Mouse (Mus musculus): Measurements from ENCODE around the gene Dtd1. TPM values are rescaled to one million over a fixed set of nuclear protein-coding genes. Genes with fewer than 3 reads are reported as not detected.
A peak's percentile ranks its signal among the peaks of the same experiment; 100 is the strongest.

Dtd1 gene
- polyA plus RNA-seq, 1 experiment from 2014 or later, result 42.8 TPM

- H3K36me3 ChIP-seq (replicated peaks; ENCODE audit: control insufficient read depth, insufficient read depth, low read depth, low read length), result no peaks in the 10 kb centered on the region
- no peak overlapping the region for H3K27ac ChIP-seq (replicated peaks; ENCODE audit: low read depth, low read length)
- 69% methylated on average over 4 of the region's 4 CpGs for WGBS
- H3K9ac ChIP-seq (replicated peaks; ENCODE audit: low read length), result no peak overlapping the region
- no peak overlapping the region for H3K4me2 ChIP-seq (ENCODE audit: low read depth, low read length)
- H3K4me1 ChIP-seq (ENCODE audit: control insufficient read depth, insufficient read depth, low read length), result no peaks in the 10 kb centered on the region
- H3K27me3 ChIP-seq (ENCODE audit: control insufficient read depth, insufficient read depth, low read length), result no peaks in the 10 kb centered on the region
- H3K4me3 ChIP-seq (ENCODE audit: low read depth, low read length), result no peak overlapping the region
- no peak for ATAC-seq (replicated peaks; ENCODE audit: insufficient number of reproducible peaks, low FRiP score, low TSS enrichment, low read depth)
- no peaks in the 10 kb centered on the region for H3K9me3 ChIP-seq (replicated peaks; ENCODE audit: control insufficient read depth, low read length)
- no peak for DNase-seq (ENCODE audit: low spot score)
Measured at GRCm38 (mm10) chr2:144719718-144720117, 120.0 kb downstream of the Dtd1 start.

- Histone ChIP-seq H3K4me3 (ENCODE audit: low read depth, low read length) (no peak overlapping the region), H3K27ac (replicated peaks; ENCODE audit: low read depth, low read length) (no peak overlapping the region), H3K9ac (replicated peaks; ENCODE audit: low read length) (no peak overlapping the region), H3K36me3 (replicated peaks; ENCODE audit: control insufficient read depth, insufficient read depth, low read depth, low read length) (no peaks in the 10 kb centered on the region), H3K4me1 (ENCODE audit: control insufficient read depth, insufficient read depth, low read length) (no peaks in the 10 kb centered on the region), H3K9me3 (replicated peaks; ENCODE audit: control insufficient read depth, low read length) (no peaks in the 10 kb centered on the region), H3K27me3 (ENCODE audit: control insufficient read depth, insufficient read depth, low read length) (no peaks in the 10 kb centered on the region), H3K4me2 (ENCODE audit: low read depth, low read length) (no peak overlapping the region)
- DNase-seq (ENCODE audit: low spot score), result no peak
- WGBS, result 51% methylated on average over 5 of the region's 5 CpGs
- no peak for ATAC-seq (replicated peaks; ENCODE audit: insufficient number of reproducible peaks, low FRiP score, low TSS enrichment, low read depth)
Measured at GRCm38 (mm10) chr2:144720407-144720959, 120.8 kb downstream of the Dtd1 start.

DNA sequence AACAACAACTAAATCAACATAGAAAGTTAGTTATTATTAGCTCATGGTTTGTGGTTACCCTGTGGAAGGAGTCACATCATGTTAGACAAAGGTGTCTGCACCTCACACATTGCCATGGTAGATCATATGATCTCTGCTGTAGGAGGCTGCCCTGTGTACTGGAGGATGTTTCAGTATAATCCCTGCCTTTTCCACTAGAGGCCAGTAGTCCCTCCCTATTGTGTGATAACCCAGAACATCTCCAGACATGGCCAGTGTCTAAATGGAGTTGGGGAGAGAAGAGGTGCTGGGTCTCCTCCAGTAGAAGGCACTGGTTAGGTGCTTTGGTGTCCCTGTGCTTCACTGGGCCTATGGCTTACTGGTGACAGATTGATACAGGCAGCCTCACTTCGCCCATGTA lies 125.0 kb downstream of the Dtd1 start:
- 76% methylated on average over 1 of the region's 1 CpGs for WGBS
- ATAC-seq (replicated peaks; ENCODE audit: insufficient number of reproducible peaks, low FRiP score, low TSS enrichment, low read depth) (peak; percentile 49; the same call in 1 of the 2 replicates), DNase-seq (ENCODE audit: low spot score) (peak; percentile 18)
- H3K9ac ChIP-seq (replicated peaks; ENCODE audit: low read length), result no peak overlapping the region
- no peaks in the 10 kb centered on the region for H3K4me1 ChIP-seq (ENCODE audit: control insufficient read depth, insufficient read depth, low read length)
- H3K27ac ChIP-seq (replicated peaks; ENCODE audit: low read depth, low read length), result no peak overlapping the region
- no peaks in the 10 kb centered on the region for H3K27me3 ChIP-seq (ENCODE audit: control insufficient read depth, insufficient read depth, low read length)
- no peaks in the 10 kb centered on the region for H3K36me3 ChIP-seq (replicated peaks; ENCODE audit: control insufficient read depth, insufficient read depth, low read depth, low read length)
- no peak overlapping the region for H3K4me3 ChIP-seq (ENCODE audit: low read depth, low read length)
- no peak overlapping the region for H3K4me2 ChIP-seq (ENCODE audit: low read depth, low read length)
- H3K9me3 ChIP-seq (replicated peaks; ENCODE audit: control insufficient read depth, low read length), result no peaks in the 10 kb centered on the region

GRCm38 (mm10) chr2:144727136-144727535 lies 127.4 kb downstream of the Dtd1 start:
- no peak for DNase-seq (ENCODE audit: low spot score)
- no peak for ATAC-seq (replicated peaks; ENCODE audit: insufficient number of reproducible peaks, low FRiP score, low TSS enrichment, low read depth)
- Histone ChIP-seq H3K9ac (replicated peaks; ENCODE audit: low read length) (no peak overlapping the region), H3K4me2 (ENCODE audit: low read depth, low read length) (no peak overlapping the region), H3K4me1 (ENCODE audit: control insufficient read depth, insufficient read depth, low read length) (no peaks in the 10 kb centered on the region), H3K9me3 (replicated peaks; ENCODE audit: control insufficient read depth, low read length) (no peaks in the 10 kb centered on the region), H3K27ac (replicated peaks; ENCODE audit: low read depth, low read length) (no peak overlapping the region), H3K4me3 (ENCODE audit: low read depth, low read length) (no peak overlapping the region), H3K36me3 (replicated peaks; ENCODE audit: control insufficient read depth, insufficient read depth, low read depth, low read length) (no peaks in the 10 kb centered on the region), H3K27me3 (ENCODE audit: control insufficient read depth, insufficient read depth, low read length) (no peaks in the 10 kb centered on the region)
- WGBS, result 90% methylated on average over 3 of the region's 3 CpGs

DNA sequence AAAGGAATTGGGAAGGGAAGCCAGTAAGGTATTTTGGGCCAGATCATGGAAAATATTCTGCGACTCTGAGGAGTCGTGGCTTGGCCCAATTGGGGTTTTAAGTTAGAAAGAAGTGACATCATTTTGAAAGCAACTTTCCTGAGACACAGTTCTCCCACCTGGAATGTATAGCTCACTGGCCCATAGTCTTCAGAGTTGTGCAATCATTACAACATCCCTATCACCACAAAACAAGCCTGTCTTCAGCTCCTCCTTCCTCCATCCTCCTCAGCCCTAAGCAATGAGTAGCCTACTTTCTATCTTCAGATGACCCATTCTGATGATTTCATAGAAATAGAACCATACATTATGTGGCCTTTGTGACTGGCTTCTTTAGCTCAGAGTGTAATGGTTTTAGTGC lies 130.1 kb downstream of the Dtd1 start:
- Histone ChIP-seq H3K4me3 (ENCODE audit: low read depth, low read length) (no peak overlapping the region), H3K4me2 (ENCODE audit: low read depth, low read length) (no peak overlapping the region), H3K36me3 (replicated peaks; ENCODE audit: control insufficient read depth, insufficient read depth, low read depth, low read length) (no peaks in the 10 kb centered on the region), H3K4me1 (ENCODE audit: control insufficient read depth, insufficient read depth, low read length) (no peaks in the 10 kb centered on the region), H3K9ac (replicated peaks; ENCODE audit: low read length) (no peak overlapping the region), H3K27ac (replicated peaks; ENCODE audit: low read depth, low read length) (no peak overlapping the region), H3K27me3 (ENCODE audit: control insufficient read depth, insufficient read depth, low read length) (no peaks in the 10 kb centered on the region), H3K9me3 (replicated peaks; ENCODE audit: control insufficient read depth, low read length) (no peaks in the 10 kb centered on the region)
- ATAC-seq (replicated peaks; ENCODE audit: insufficient number of reproducible peaks, low FRiP score, low TSS enrichment, low read depth), result no peak
- 100% methylated on average over 2 of the region's 2 CpGs for WGBS
- DNase-seq (ENCODE audit: low spot score), result no peak

DNA sequence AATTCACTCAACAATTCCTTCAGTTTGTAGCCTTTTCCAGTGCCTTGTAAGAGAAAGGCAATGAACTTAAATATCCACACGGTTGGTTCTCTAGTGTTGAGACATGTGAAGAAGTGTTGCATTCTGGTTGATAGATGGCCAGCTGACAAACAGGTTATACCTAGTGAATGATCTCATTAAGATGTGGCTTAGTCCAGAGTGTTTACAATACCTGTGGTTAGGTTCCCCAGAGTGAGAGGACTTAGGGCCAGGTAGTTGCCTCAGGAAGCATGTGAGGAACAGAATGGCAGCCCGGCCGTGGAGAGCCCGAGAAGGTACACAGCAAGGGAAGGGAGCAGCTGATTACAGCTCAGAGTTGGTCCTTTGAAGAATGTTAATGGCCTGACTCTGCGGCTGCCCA lies 138.5 kb downstream of the Dtd1 start:
- H3K27ac ChIP-seq (replicated peaks; ENCODE audit: low read depth, low read length), result no peak overlapping the region
- H3K36me3 ChIP-seq (replicated peaks; ENCODE audit: control insufficient read depth, insufficient read depth, low read depth, low read length), result no peaks in the 10 kb centered on the region
- WGBS, result 77% methylated on average over 5 of the region's 5 CpGs
- ATAC-seq (replicated peaks; ENCODE audit: insufficient number of reproducible peaks, low FRiP score, low TSS enrichment, low read depth), result no peak
- H3K9ac ChIP-seq (replicated peaks; ENCODE audit: low read length), result no peak overlapping the region
- H3K4me2 ChIP-seq (ENCODE audit: low read depth, low read length), result no peak overlapping the region
- no peaks in the 10 kb centered on the region for H3K9me3 ChIP-seq (replicated peaks; ENCODE audit: control insufficient read depth, low read length)
- no peak overlapping the region for H3K4me3 ChIP-seq (ENCODE audit: low read depth, low read length)
- H3K4me1 ChIP-seq (ENCODE audit: control insufficient read depth, insufficient read depth, low read length), result no peaks in the 10 kb centered on the region
- no peaks in the 10 kb centered on the region for H3K27me3 ChIP-seq (ENCODE audit: control insufficient read depth, insufficient read depth, low read length)
- no peak for DNase-seq (ENCODE audit: low spot score)

GRCm38 (mm10) chr2:144738576-144738975 lies 138.9 kb downstream of the Dtd1 start:
- Histone ChIP-seq H3K9ac (replicated peaks; ENCODE audit: low read length) (no peak overlapping the region), H3K4me3 (ENCODE audit: low read depth, low read length) (no peak overlapping the region), H3K4me1 (ENCODE audit: control insufficient read depth, insufficient read depth, low read length) (no peaks in the 10 kb centered on the region), H3K36me3 (replicated peaks; ENCODE audit: control insufficient read depth, insufficient read depth, low read depth, low read length) (no peaks in the 10 kb centered on the region), H3K4me2 (ENCODE audit: low read depth, low read length) (no peak overlapping the region), H3K9me3 (replicated peaks; ENCODE audit: control insufficient read depth, low read length) (no peaks in the 10 kb centered on the region), H3K27me3 (ENCODE audit: control insufficient read depth, insufficient read depth, low read length) (no peaks in the 10 kb centered on the region), H3K27ac (replicated peaks; ENCODE audit: low read depth, low read length) (no peak overlapping the region)
- no peak for ATAC-seq (replicated peaks; ENCODE audit: insufficient number of reproducible peaks, low FRiP score, low TSS enrichment, low read depth)
- no peak for DNase-seq (ENCODE audit: low spot score)
- WGBS, result 82% methylated on average over 5 of the region's 5 CpGs

GRCm38 (mm10) chr2:144740577-144740997 lies 140.9 kb downstream of the Dtd1 start:
- Histone ChIP-seq H3K9me3 (replicated peaks; ENCODE audit: control insufficient read depth, low read length) (no peaks in the 10 kb centered on the region), H3K4me3 (ENCODE audit: low read depth, low read length) (no peak overlapping the region), H3K27me3 (ENCODE audit: control insufficient read depth, insufficient read depth, low read length) (no peaks in the 10 kb centered on the region), H3K9ac (replicated peaks; ENCODE audit: low read length) (no peak overlapping the region), H3K4me1 (ENCODE audit: control insufficient read depth, insufficient read depth, low read length) (no peaks in the 10 kb centered on the region), H3K4me2 (ENCODE audit: low read depth, low read length) (no peak overlapping the region), H3K36me3 (replicated peaks; ENCODE audit: control insufficient read depth, insufficient read depth, low read depth, low read length) (no peaks in the 10 kb centered on the region), H3K27ac (replicated peaks; ENCODE audit: low read depth, low read length) (no peak overlapping the region)
- no peak for ATAC-seq (replicated peaks; ENCODE audit: insufficient number of reproducible peaks, low FRiP score, low TSS enrichment, low read depth)
- DNase-seq (ENCODE audit: low spot score), result no peak
- 71% methylated on average over 6 of the region's 6 CpGs for WGBS
